9 mouse cellular contexts compared by ENCODE assay signal in genomic region chr5:113365921-113366320, GRCm38 (mm10). TPM values are rescaled to one million over a fixed set of nuclear protein-coding genes. Genes with fewer than 3 reads are reported as not detected.
DNase-seq lines count a peak whose midpoint lies in the region; ATAC-seq and TF ChIP-seq lines count a peak whose summit lies in the region.
"Had no signal": no experiment of that assay in that cellular context is flagged by ENCODE, and none has a peak within 500 bp of the region (broad histone marks: within the 10 kb centered on the region; RNA-seq: fewer than 3 reads in every experiment).

No protein-coding gene starts in this region.

- no peaks in the 10 kb centered on the region for H3K4me1 ChIP-seq in liver, postnatal 0 days (ENCODE audit: insufficient read depth)
- peaks cover 4% of the 10 kb centered on the region; the same call in 1 of the 2 replicates for H3K4me1 ChIP-seq in neural tube, embryonic 15.5 days
- H3K4me1 ChIP-seq: heart, embryonic 13.5 days had no signal

- no peak for ATAC-seq in liver, postnatal 0 days
- ATAC-seq in neural tube, embryonic 15.5 days (ENCODE audit: low FRiP score), result peak; percentile 47; the same call in 1 of the 2 replicates

- H3K4me2 ChIP-seq in liver, postnatal 0 days (ENCODE audit: low read depth, low read length), result no peak overlapping the region
- H3K4me2 ChIP-seq in neural tube, embryonic 15.5 days, result no peak overlapping the region
- H3K4me2 ChIP-seq: heart, embryonic 13.5 days had no signal

- H3K9ac ChIP-seq in liver, postnatal 0 days (replicated peaks), result no peak overlapping the region
- no peak overlapping the region for H3K9ac ChIP-seq in neural tube, embryonic 15.5 days (replicated peaks)
- H3K9ac ChIP-seq: heart, embryonic 13.5 days had no signal

- no peaks in the 10 kb centered on the region for H3K36me3 ChIP-seq in liver, postnatal 0 days (replicated peaks; ENCODE audit: insufficient read depth, low read length)
- no peaks in the 10 kb centered on the region for H3K36me3 ChIP-seq in neural tube, embryonic 15.5 days
- H3K36me3 ChIP-seq: heart, embryonic 13.5 days had no signal

- intact Hi-C loops in gastrocnemius, postnatal 36 days (cut with DNase I), result loop anchor here (2.0 to 10.0 kb wide), 2 partner anchors 359 to 449 kb away; partner anchors contain the start of gene 1700069L16Rik

- TF ChIP-seq CTCF in liver, postnatal 0 days (IDR thresholded peaks at IDR 0.05; ENCODE audit: low read depth), result peak; percentile 94

- no peaks in the 10 kb centered on the region for H3K9me3 ChIP-seq in liver, postnatal 0 days (ENCODE audit: low read length)
- no peaks in the 10 kb centered on the region for H3K9me3 ChIP-seq in neural tube, embryonic 15.5 days (replicated peaks)
- H3K9me3 ChIP-seq: heart, embryonic 13.5 days had no signal

- no peak overlapping the region for H3K4me3 ChIP-seq in liver, postnatal 0 days (ENCODE audit: low read depth, low read length)
- H3K4me3 ChIP-seq in neural tube, embryonic 15.5 days (replicated peaks), result no peak overlapping the region
- H3K4me3 ChIP-seq: heart, embryonic 13.5 days had no signal

- no peak for TF ChIP-seq EP300 in liver, postnatal 0 days (IDR thresholded peaks at IDR 0.05; ENCODE audit: low read depth)

- WGBS in liver, postnatal 0 days (ENCODE audit: insufficient replicate concordance), result 5% methylated on average over 20 of the region's 20 CpGs
- WGBS in neural tube, embryonic 15.5 days, result 3% methylated on average over 20 of the region's 20 CpGs

- DNase-seq in CD4-positive helper T cell, adult 2 months (ENCODE audit: low read depth, low spot score), result peak; percentile 50
- peak; percentile 38 for DNase-seq in adrenal gland, adult 8-10 months
- DNase-seq in embryo, embryonic 11 days, result peak; percentile 81
- peak; percentile 57 to 59 for DNase-seq in gastrocnemius, postnatal 36 days
- DNase-seq in kidney, postnatal 25 days, result peak; percentile 76 to 79
- DNase-seq in liver, postnatal 0 days, result peak; percentile 72
- DNase-seq in thymus, postnatal 14 days, result peak; percentile 39

- H3K27ac ChIP-seq in liver, postnatal 0 days (ENCODE audit: low read depth), result no peak overlapping the region
- no peak overlapping the region for H3K27ac ChIP-seq in neural tube, embryonic 15.5 days (replicated peaks)
- H3K27ac ChIP-seq: heart, embryonic 13.5 days had no signal

- peaks cover 7% of the 10 kb centered on the region for H3K27me3 ChIP-seq in liver, postnatal 0 days (ENCODE audit: insufficient read depth, low read length)
- H3K27me3 ChIP-seq in neural tube, embryonic 15.5 days (replicated peaks), result peaks cover 6% of the 10 kb centered on the region

RNA-seq across cellular contexts. Expression of gene Aym1, which starts 8.8 kb away (rescaled TPM):
- not detected for total RNA-seq in adrenal gland, adult 8-10 months (2022)
- not detected for total RNA-seq in gastrocnemius, postnatal 36 days (2021)
- polyA plus RNA-seq in liver, postnatal 0 days (2015; fragmentation: Nextera tagmentation; extraction: Ambion mirVana), result not detected in 2 replicates
- polyA plus RNA-seq in neural tube, embryonic 15.5 days (2015; fragmentation: Nextera tagmentation; extraction: Ambion mirVana), result not detected in 2 replicates
- polyA plus RNA-seq: heart, embryonic 13.5 days had no signal

RNA-seq across cellular contexts. Expression of gene Sgsm1, which starts 55.3 kb away (rescaled TPM):
- 10 to 100 TPM; 14.8 to 23.5 (median 18.8) TPM for total RNA-seq in adrenal gland, adult 8-10 months (2022)
- total RNA-seq in gastrocnemius, postnatal 36 days (2021), result under 1 TPM; 0.32 to 0.61 TPM
- 0.45 and 0.49 TPM in 2 replicates for polyA plus RNA-seq in liver, postnatal 0 days (2015; fragmentation: Nextera tagmentation; extraction: Ambion mirVana)
- 16.8 and 20.0 TPM in 2 replicates for polyA plus RNA-seq in neural tube, embryonic 15.5 days (2015; fragmentation: Nextera tagmentation; extraction: Ambion mirVana)

Comparison
In these comparisons a context has a peak if more than half of its experiments do, and no peak if none do; other contexts are left out.
1. RNA of gene Sgsm1, which starts 55.3 kb away (total RNA-seq): 14.8 to 23.5 TPM in adrenal gland, adult 8-10 months; 0.32 to 0.61 TPM in gastrocnemius, postnatal 36 days; every median in the first group is over 4 times any median in the second.
2. Peak in every context shown above with its lines, with median percentiles within 50 percentile points of each other: DNase-seq.